Mouse (Mus musculus) urinary bladder, postnatal 14 days (tissue): ENCODE data around the gene Chst8.

Experiments
- DNase-seq: peaks from one replicate; pipeline ENCODE4 v3.0.0; 2021; ENCODE audit warnings: low spot score

Chst8 gene

GRCm38 (mm10) chr7:34799950-34800511, 12.5 kb downstream of the Chst8 start:
- no peak for DNase-seq

GRCm38 (mm10) chr7:34799404-34799771, 13.1 kb downstream of the Chst8 start:
- DNase-seq, result no peak

GRCm38 (mm10) chr7:34798441-34799403, 13.8 kb downstream of the Chst8 start:
- DNase-seq, result no peak

GRCm38 (mm10) chr7:34798039-34798438, 14.5 kb downstream of the Chst8 start:
- no peak for DNase-seq

GRCm38 (mm10) chr7:34790459-34790858, 22.1 kb downstream of the Chst8 start:
- no peak for DNase-seq

GRCm38 (mm10) chr7:34787171-34787570, 25.3 kb downstream of the Chst8 start:
- no peak for DNase-seq

- no peak for DNase-seq
Observed at GRCm38 (mm10) chr7:34785052-34785451, 27.5 kb downstream of the Chst8 start.

GRCm38 (mm10) chr7:34784469-34784868, 28.0 kb downstream of the Chst8 start:
- no peak for DNase-seq

- DNase-seq, result no peak
Observed at GRCm38 (mm10) chr7:34781988-34782387, 30.5 kb downstream of the Chst8 start.

GRCm38 (mm10) chr7:34781217-34781616, 31.3 kb downstream of the Chst8 start:
- DNase-seq, result no peak

GRCm38 (mm10) chr7:34778426-34778825, 34.1 kb downstream of the Chst8 start:
- DNase-seq, result no peak

GRCm38 (mm10) chr7:34775659-34776058, 36.9 kb downstream of the Chst8 start:
- DNase-seq, result no peak

- DNase-seq, result no peak
Observed at GRCm38 (mm10) chr7:34774947-34775346, 37.6 kb downstream of the Chst8 start.

GRCm38 (mm10) chr7:34774020-34774419, 38.5 kb downstream of the Chst8 start:
- no peak for DNase-seq

GRCm38 (mm10) chr7:34773309-34773708, 39.2 kb downstream of the Chst8 start:
- no peak for DNase-seq

GRCm38 (mm10) chr7:34769531-34769930, 43.0 kb downstream of the Chst8 start:
- no peak for DNase-seq

GRCm38 (mm10) chr7:34764250-34765148, 48.0 kb downstream of the Chst8 start:
- DNase-seq, result no peak

- no peak for DNase-seq
Observed at GRCm38 (mm10) chr7:34759378-34759822, 53.1 kb downstream of the Chst8 start.

GRCm38 (mm10) chr7:34758721-34759120, 53.8 kb downstream of the Chst8 start:
- no peak for DNase-seq

GRCm38 (mm10) chr7:34757513-34757912, 55.0 kb downstream of the Chst8 start:
- DNase-seq, result no peak

- DNase-seq, result no peak
Observed at GRCm38 (mm10) chr7:34753140-34753886, 59.2 kb downstream of the Chst8 start.
